Mouse (Mus musculus) thymus, adult 2 months (tissue): ENCODE measurements at regions not wholly inside any gene's neighbourhood (a gene's known extent, or its start where the extent isn't known, plus 50 kb on each side); places are given as distances from the start of the nearest gene placed in this dataset.

Source experiments
- CTCF ChIP-seq: fragments of 200-500 bp; IDR thresholded peaks from 2 replicates; pipeline ENCODE4 v1.5.1; 2012; ENCODE audit warnings: mild to moderate bottlenecking, control low read depth, low read length, moderate library complexity, borderline replicate concordance; ENCODE audit not compliant: control insufficient read depth, poor library complexity, insufficient read depth; ENCODE audit errors: extremely low read depth
- POLR2A ChIP-seq: fragments of 200-500 bp; IDR thresholded peaks from 2 replicates; pipeline ENCODE4 v1.6.1; 2012; ENCODE audit warnings: mild to moderate bottlenecking, low read length, control low read depth, moderate library complexity; ENCODE audit not compliant: control insufficient read depth, poor library complexity, insufficient read depth; ENCODE audit errors: extremely low read depth

DNA sequence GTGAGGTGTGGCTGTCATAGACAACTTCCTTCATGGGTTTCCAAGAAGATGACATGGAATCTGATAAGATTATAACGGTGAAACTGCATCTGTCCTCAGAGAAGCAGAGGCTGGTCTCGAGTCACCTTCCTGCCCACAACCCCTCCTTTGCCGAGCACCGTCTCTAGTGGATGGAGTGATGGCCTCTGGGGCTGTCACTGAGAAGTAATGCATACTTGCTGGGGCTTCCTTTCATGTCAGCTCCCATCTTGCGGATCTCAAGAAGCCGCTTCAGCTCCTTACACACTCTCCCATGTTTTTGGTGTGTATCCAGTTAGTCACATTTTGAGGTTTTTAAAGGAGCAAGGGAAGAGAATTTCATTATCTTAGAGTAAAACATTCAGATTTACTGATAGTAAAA, 84.7 kb downstream of the Cxcl12 start:
- TF ChIP-seq CTCF (no peak), POLR2A (no peak)
